In genomic region chr5:123045561-123046295, GRCm38 (mm10) we compare ENCODE assay signal across 8 mouse cellular contexts. TPM values are rescaled to one million over a fixed set of nuclear protein-coding genes. Genes with fewer than 3 reads are reported as not detected.
DNase-seq lines count a peak whose midpoint lies in the region; ATAC-seq and TF ChIP-seq lines count a peak whose summit lies in the region.

No protein-coding gene starts in this region.

- no peaks in the 10 kb centered on the region for H3K36me3 ChIP-seq in ES-Bruce4 (ENCODE audit: control insufficient read depth, insufficient read depth, low read length, poor library complexity, severe bottlenecking)
- no peaks in the 10 kb centered on the region for H3K36me3 ChIP-seq in heart, embryonic 11.5 days (ENCODE audit: control insufficient read depth, insufficient read depth, low read length)

- H3K9ac ChIP-seq in ES-Bruce4 (ENCODE audit: low read depth, poor library complexity, severe bottlenecking), result no peak overlapping the region
- H3K9ac ChIP-seq in heart, embryonic 11.5 days (ENCODE audit: low read depth, low read length), result peak overlapping the region; percentile 24; the same call in 1 of the 2 replicates

- no peak for TF ChIP-seq POLR2A in ES-Bruce4 (IDR thresholded peaks at IDR 0.05; ENCODE audit: insufficient read depth, low read length)

- H3K27ac ChIP-seq in ES-Bruce4 (ENCODE audit: insufficient read depth, low read length), result 0 out of 2 replicates have a peak overlapping the region, but pooled peaks have one; percentile 15
- H3K27ac ChIP-seq in heart, embryonic 11.5 days (ENCODE audit: low read depth, low read length), result no peak overlapping the region

- whole genome bisulfite sequencing in heart, embryonic 11.5 days (ENCODE audit: insufficient replicate concordance), result 28% methylated on average over 9 of the region's 9 CpGs

- H3K4me2 ChIP-seq in heart, embryonic 11.5 days, result peak overlapping the region; percentile 15; the same call in 1 of the 2 replicates

- peak; percentile 68 for DNase-seq in layer of hippocampus, adult 11-12 months (ENCODE audit: low spot score)
- DNase-seq in layer of hippocampus, adult 9-11 months, result no peak
- peak; percentile 55 to 71 for DNase-seq in cerebellum, postnatal 14 days
- peak; percentile 84 for DNase-seq in kidney, postnatal 14 days
- DNase-seq in thymus, postnatal 0 days (ENCODE audit: low spot score), result peak; percentile 60

- H3K27me3 ChIP-seq in ES-Bruce4 (ENCODE audit: control insufficient read depth, insufficient read depth, low read length, poor library complexity, severe bottlenecking), result no peaks in the 10 kb centered on the region
- H3K27me3 ChIP-seq in heart, embryonic 11.5 days (ENCODE audit: control insufficient read depth, insufficient read depth, low read length), result no peaks in the 10 kb centered on the region

- H3K4me3 ChIP-seq in ES-Bruce4 (ENCODE audit: low read depth, low read length), result no peak overlapping the region
- H3K4me3 ChIP-seq in heart, embryonic 11.5 days (ENCODE audit: low read depth, low read length), result no peak overlapping the region

- TF ChIP-seq EP300 in ES-Bruce4 (IDR thresholded peaks at IDR 0.05; ENCODE audit: insufficient read depth, low read depth, low read length), result no peak

- no peak for ATAC-seq in heart, embryonic 11.5 days (replicated peaks; ENCODE audit: insufficient number of reproducible peaks, low FRiP score, low TSS enrichment)
- peak; percentile 73 for ATAC-seq in megakaryocyte progenitor cell, adult 5-6 weeks (replicated peaks; ENCODE audit: poor library complexity)

- peak; percentile 57 for TF ChIP-seq CTCF in ES-Bruce4 (IDR thresholded peaks at IDR 0.05; ENCODE audit: low read depth, low read length)

- peaks cover 3% of the 10 kb centered on the region for H3K4me1 ChIP-seq in ES-Bruce4 (ENCODE audit: control insufficient read depth, insufficient read depth, low read length)
- H3K4me1 ChIP-seq in heart, embryonic 11.5 days (ENCODE audit: control insufficient read depth, insufficient read depth, low read length), result no peaks in the 10 kb centered on the region

- no peaks in the 10 kb centered on the region for H3K9me3 ChIP-seq in ES-Bruce4 (replicated peaks; ENCODE audit: control insufficient read depth, insufficient read depth, low read length, poor library complexity, severe bottlenecking)
- no peaks in the 10 kb centered on the region for H3K9me3 ChIP-seq in heart, embryonic 11.5 days (replicated peaks; ENCODE audit: control insufficient read depth, low read length)

RNA-seq across cellular contexts. Expression of gene Morn3, which starts 1.1 kb away (rescaled TPM):
- polyA plus RNA-seq in ES-Bruce4 (2011; ENCODE audit: insufficient read depth, insufficient read length, low read depth, missing spikeins), result not detected in 2 replicates
- 0.69 TPM in 1 of 2 replicates, not detected in the other for polyA plus RNA-seq in heart, embryonic 11.5 days (2014; fragmentation: Nextera tagmentation; extraction: Ambion mirVana)
- not detected in 2 replicates for total RNA-seq in megakaryocyte progenitor cell, adult 5-6 weeks (2015)
- total RNA-seq in megakaryocyte progenitor cell, adult 5-6 weeks (2017), result not detected in 2 replicates
- 0.58 and 0.60 TPM in 2 replicates for polyA plus RNA-seq in thymus, postnatal 0 days (2015; fragmentation: Nextera tagmentation; extraction: Ambion mirVana)

RNA-seq across cellular contexts. Expression of gene Tmem120b, which starts 22.5 kb away (rescaled TPM):
- 8.9 and 9.1 TPM in 2 replicates for polyA plus RNA-seq in ES-Bruce4 (2011; ENCODE audit: insufficient read depth, insufficient read length, low read depth, missing spikeins)
- polyA plus RNA-seq in heart, embryonic 11.5 days (2014; fragmentation: Nextera tagmentation; extraction: Ambion mirVana), result 9.6 and 11.4 TPM in 2 replicates
- 0.42 and 1.4 TPM in 2 replicates for total RNA-seq in megakaryocyte progenitor cell, adult 5-6 weeks (2015)
- 1.4 and 1.6 TPM in 2 replicates for total RNA-seq in megakaryocyte progenitor cell, adult 5-6 weeks (2017)
- 33.2 and 35.9 TPM in 2 replicates for polyA plus RNA-seq in thymus, postnatal 0 days (2015; fragmentation: Nextera tagmentation; extraction: Ambion mirVana)

RNA-seq across cellular contexts. Expression of gene Orai1, which starts 30.9 kb away (rescaled TPM):
- 12.7 and 13.3 TPM in 2 replicates for polyA plus RNA-seq in ES-Bruce4 (2011; ENCODE audit: insufficient read depth, insufficient read length, low read depth, missing spikeins)
- 12.5 and 15.1 TPM in 2 replicates for polyA plus RNA-seq in heart, embryonic 11.5 days (2014; fragmentation: Nextera tagmentation; extraction: Ambion mirVana)
- 66.5 and 68.6 TPM in 2 replicates for total RNA-seq in megakaryocyte progenitor cell, adult 5-6 weeks (2015)
- 13.5 and 20.8 TPM in 2 replicates for total RNA-seq in megakaryocyte progenitor cell, adult 5-6 weeks (2017)
- polyA plus RNA-seq in thymus, postnatal 0 days (2015; fragmentation: Nextera tagmentation; extraction: Ambion mirVana), result 16.1 and 17.3 TPM in 2 replicates

RNA-seq across cellular contexts. Expression of gene Kdm2b, which starts 56.1 kb away (rescaled TPM):
- 50.3 and 56.8 TPM in 2 replicates for polyA plus RNA-seq in ES-Bruce4 (2011; ENCODE audit: insufficient read depth, insufficient read length, low read depth, missing spikeins)
- 26.5 and 28.8 TPM in 2 replicates for polyA plus RNA-seq in heart, embryonic 11.5 days (2014; fragmentation: Nextera tagmentation; extraction: Ambion mirVana)
- total RNA-seq in megakaryocyte progenitor cell, adult 5-6 weeks (2015), result 60.0 and 60.4 TPM in 2 replicates
- 49.0 and 75.4 TPM in 2 replicates for total RNA-seq in megakaryocyte progenitor cell, adult 5-6 weeks (2017)
- 29.6 and 31.8 TPM in 2 replicates for polyA plus RNA-seq in thymus, postnatal 0 days (2015; fragmentation: Nextera tagmentation; extraction: Ambion mirVana)
